Mouse (Mus musculus): ENCODE measurements around the gene Coro2a.
"Not testable (repeated sequence)": the region's sequence is repeated elsewhere in the genome, so short reads cannot be mapped to it uniquely, and the experiment has no call there.

Gene Coro2a

GRCm38 (mm10) chr4:46582024-46582423 is 20.0 kb downstream of the Coro2a start:
- DNase-seq: not testable (repeated sequence)

- DNase-seq: not testable (repeated sequence)
Observed at GRCm38 (mm10) chr4:46581577-46581976, 20.4 kb downstream of the Coro2a start.

GRCm38 (mm10) chr4:46580799-46581243 is 21.2 kb downstream of the Coro2a start:
- not testable (repeated sequence) for DNase-seq

GRCm38 (mm10) chr4:46578796-46579346 is 23.1 kb downstream of the Coro2a start:
- DNase-seq: not testable (repeated sequence)

- DNase-seq: no peak
Observed at GRCm38 (mm10) chr4:46578228-46578627, 23.8 kb downstream of the Coro2a start.

GRCm38 (mm10) chr4:46575509-46576284 is 26.3 kb downstream of the Coro2a start:
- not testable (repeated sequence) for DNase-seq

- no peak for DNase-seq
Observed at GRCm38 (mm10) chr4:46574841-46575240, 27.2 kb downstream of the Coro2a start.

- DNase-seq: no peak
Observed at GRCm38 (mm10) chr4:46574024-46574753, 27.8 kb downstream of the Coro2a start.

- DNase-seq: no peak
Observed at GRCm38 (mm10) chr4:46572616-46573015, 29.4 kb downstream of the Coro2a start.

- no peak for DNase-seq
Observed at GRCm38 (mm10) chr4:46571744-46572143, 30.3 kb downstream of the Coro2a start.

GRCm38 (mm10) chr4:46569671-46570070 is 32.3 kb downstream of the Coro2a start:
- no peak for DNase-seq

GRCm38 (mm10) chr4:46568169-46568568 is 33.8 kb downstream of the Coro2a start:
- no peak for DNase-seq

GRCm38 (mm10) chr4:46566931-46567671 is 34.9 kb downstream of the Coro2a start:
- DNase-seq: no peak

GRCm38 (mm10) chr4:46565393-46565955 is 36.5 kb downstream of the Coro2a start:
- DNase-seq: peak in 1 of 2 experiments; percentile 24

- no peak for DNase-seq
Observed at GRCm38 (mm10) chr4:46564247-46564646, 37.8 kb downstream of the Coro2a start.

GRCm38 (mm10) chr4:46563847-46564246 is 38.2 kb downstream of the Coro2a start:
- DNase-seq: peak; percentile 78 to 80

GRCm38 (mm10) chr4:46562841-46563240 is 39.2 kb downstream of the Coro2a start:
- DNase-seq: no peak

- DNase-seq: no peak
Observed at GRCm38 (mm10) chr4:46562037-46562436, 40.0 kb downstream of the Coro2a start.

- no peak for DNase-seq
Observed at GRCm38 (mm10) chr4:46560069-46560705, 41.8 kb downstream of the Coro2a start.

- DNase-seq: no peak
Observed at GRCm38 (mm10) chr4:46558672-46559667, 43.0 kb downstream of the Coro2a start.

GRCm38 (mm10) chr4:46556933-46557332 is 45.1 kb downstream of the Coro2a start:
- DNase-seq: no peak

Data from lung, adult 18-20 months (tissue).